Mouse (Mus musculus) small intestine, adult 2 months (tissue): ENCODE measurements around the gene Sept6.

Source experiments
- CTCF ChIP-seq: fragments of 200-500 bp; IDR thresholded peaks from 2 replicates; pipeline ENCODE4 v1.5.1; 2012; ENCODE audit warnings: low read depth, mild to moderate bottlenecking, control low read depth, inconsistent platforms, low read length, moderate library complexity, mixed read lengths; ENCODE audit not compliant: insufficient replicate concordance, insufficient read length; ENCODE audit errors: extremely low read depth
- POLR2A ChIP-seq: fragments of 200-500 bp; IDR thresholded peaks from 2 replicates; pipeline ENCODE4 v1.6.1; 2012; ENCODE audit warnings: low read depth, mild to moderate bottlenecking, control low read depth, inconsistent platforms, low read length, moderate library complexity

- TF ChIP-seq CTCF (no peak), POLR2A (no peak)
Measured at GRCm38 (mm10) chrX:36976980-36977379, 14.6 kb downstream of the Sept6 start.
